Mouse (Mus musculus) right cerebral cortex, postnatal 10 days (tissue): ENCODE results near the gene Saxo1.

Experiments
- DNase-seq, 2 experiments: peaks; one replicate each; pipeline ENCODE4 v3.0.0; 2021; ENCODE audit warnings: low spot score in 2 of 2

Saxo1 gene

DNA sequence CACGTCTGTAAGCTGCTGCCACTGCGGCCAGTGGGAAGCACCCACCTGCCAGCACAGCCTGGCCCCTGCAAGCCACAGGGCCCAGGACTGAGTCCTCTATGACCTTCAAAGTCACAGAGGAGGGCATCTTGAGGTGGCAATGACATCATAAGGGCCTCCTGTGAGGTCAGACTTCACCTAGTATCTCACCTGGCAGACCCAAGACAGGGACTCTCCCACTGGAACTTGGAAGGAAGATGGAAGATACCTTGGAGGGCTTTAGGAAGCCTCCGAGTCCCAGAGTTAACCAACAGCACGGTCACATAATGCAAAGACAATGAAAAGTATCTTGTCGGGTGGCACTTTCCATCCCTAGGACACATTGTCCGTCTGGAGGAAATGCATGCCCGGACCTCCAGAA, at the start of gene Saxo1:
Gene Saxo1, minus strand, starts transcription at position 101 of the 400 bp plus-strand sequence.
- DNase-seq: no peak

DNA sequence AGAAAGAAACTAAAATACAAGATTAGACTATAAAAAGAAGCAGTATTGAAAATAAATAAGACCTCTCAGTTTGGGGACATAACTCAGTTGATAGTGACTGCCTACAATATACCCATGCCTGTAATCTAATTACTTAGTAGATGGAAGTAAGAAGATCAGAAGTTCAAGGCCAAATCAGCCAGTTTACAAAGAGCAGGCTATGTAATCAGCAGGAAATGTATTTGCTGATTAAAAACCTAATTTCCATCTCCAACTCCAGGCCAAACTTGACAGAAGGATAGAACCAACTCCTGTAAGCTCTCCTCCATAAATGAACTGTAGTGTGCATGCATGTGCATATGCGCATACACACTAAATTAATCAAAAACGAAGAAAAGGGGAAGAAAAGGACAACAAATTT, 33.2 kb upstream of the Saxo1 start:
- DNase-seq: no peak

DNA sequence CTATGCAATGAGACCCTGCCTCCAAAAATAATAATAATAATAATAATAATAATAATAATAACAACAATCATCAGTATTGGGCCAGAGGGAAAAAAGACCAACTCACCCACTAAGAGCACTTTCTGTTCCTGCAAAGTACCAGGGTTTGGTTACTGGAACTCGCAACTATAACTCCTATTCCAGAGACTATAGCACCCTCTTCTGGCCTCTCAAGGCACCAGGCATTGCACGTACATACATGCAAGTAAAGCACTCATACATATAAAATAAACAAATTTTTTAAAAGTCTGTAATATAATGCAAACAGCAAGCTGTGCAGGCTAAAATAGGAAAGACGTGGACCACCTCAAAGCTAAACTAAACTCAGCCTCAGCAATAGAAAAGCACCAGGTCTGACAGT, 30.1 kb upstream of the Saxo1 start:
- no peak for DNase-seq

DNA sequence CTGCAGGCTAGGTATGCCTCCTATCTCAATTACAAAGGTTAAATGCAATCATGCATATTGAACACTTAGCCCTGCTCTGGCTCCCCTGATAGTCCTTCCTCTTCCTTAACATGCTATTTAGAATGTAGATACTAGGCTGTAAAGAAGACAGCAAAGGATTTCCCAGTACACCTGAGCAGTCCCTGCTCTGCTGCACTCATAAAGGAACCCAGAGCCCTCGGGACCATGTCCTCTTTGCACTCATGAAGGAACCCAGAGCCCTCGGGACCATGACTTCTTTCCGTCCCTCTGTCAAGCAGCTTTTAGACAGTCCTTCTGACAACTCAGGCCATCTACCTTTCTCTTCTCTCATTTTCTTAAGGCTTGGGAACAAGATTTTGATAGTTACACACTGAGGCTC, 22.5 kb upstream of the Saxo1 start:
- DNase-seq: no peak

DNA sequence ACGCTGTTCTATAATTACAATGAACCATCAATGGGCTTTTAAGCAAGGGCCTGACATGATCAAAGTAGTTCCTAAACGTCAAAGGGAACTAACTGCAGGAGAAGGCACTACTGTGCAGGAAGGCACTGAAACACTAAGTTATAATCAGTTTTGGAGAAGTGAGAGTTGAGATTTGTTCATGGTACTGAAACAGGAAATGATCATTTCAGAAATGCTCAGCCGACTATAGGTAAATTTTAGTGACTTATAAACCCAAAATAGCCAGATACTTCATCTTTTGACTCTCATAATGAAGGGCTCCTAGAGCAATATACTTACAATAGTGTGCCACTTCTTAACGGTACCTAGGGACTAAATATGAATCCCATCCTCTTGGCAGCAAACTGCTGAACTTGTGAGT, 21.9 kb upstream of the Saxo1 start:
- no peak for DNase-seq

DNA sequence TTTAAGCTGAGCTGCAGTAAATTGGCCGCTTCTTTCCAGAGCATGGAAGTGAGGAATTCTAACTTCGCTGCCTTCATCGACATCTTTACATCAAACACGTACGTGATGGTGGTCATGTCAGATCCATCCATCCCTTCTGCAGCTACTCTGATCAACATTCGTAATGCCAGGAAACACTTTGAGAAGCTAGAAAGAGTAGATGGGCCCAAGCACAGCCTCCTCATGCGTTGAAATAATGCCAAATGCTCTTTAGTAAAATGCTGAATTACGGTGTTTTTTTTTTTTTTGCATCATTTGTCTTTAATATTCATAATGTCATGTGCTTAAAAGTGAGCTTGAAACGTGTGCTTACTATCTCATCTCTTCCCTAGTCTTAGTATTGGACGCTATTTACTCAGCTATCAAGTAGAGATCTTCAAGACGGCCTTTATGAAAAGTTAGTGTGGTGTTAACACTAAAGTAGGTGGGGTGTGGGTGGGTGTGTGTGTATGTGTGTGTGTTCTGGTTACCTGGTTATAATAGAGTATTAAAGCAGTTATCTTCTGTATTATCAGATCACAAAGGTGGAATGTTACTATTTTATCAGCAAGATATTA, 18.6 kb upstream of the Saxo1 start:
- no peak for DNase-seq

DNA sequence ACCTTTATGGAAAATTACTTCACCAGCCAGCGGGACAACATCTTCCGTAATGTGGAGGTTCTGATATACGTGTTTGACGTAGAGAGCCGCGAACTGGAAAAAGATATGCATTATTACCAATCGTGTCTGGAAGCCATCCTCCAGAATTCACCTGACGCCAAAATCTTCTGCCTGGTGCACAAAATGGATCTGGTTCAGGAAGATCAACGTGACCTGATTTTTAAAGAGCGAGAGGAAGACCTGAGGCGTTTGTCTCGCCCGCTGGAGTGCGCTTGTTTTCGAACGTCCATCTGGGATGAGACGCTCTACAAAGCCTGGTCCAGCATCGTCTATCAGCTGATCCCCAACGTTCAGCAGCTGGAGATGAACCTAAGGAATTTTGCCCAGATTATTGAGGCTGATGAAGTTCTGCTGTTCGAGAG, 18.0 kb upstream of the Saxo1 start:
- DNase-seq: peak; percentile 35 to 51

DNA sequence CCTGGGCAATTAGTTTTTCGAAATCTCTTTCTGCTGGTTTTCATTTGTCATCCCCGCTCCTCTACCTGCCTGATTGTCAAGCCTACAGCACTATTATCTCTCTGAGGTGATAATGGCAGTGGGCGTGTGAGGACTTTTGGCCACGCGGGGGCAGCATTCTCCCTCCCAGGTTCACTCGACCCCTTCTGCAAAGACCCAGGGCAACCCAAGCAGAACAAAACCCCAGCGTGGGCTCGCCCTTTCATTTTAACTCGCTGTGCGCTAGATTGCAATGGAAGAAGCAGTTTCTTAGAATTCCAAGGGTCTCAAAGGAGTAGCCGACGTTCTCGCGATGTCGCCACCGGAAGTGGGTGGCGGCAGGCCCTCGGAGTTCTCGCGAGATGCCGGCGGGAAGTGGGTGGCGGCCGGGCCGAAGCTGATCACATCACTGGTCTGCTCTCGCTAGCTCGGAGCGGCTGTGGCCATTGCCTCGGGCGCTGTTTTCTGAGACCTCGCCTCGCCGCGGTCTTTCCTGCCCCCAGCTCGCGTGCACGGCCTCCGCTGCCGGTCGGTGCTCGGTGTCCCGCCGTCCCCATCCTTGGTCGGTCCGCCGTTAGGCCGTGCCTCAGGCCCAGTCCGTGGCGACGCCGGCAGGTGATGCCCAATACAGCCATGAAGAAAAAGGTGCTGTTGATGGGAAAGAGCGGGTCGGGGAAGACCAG, 17.3 kb upstream of the Saxo1 start, which contains the start of gene Rraga:
Gene Rraga, plus strand, starts transcription at position 386 of the 701 bp plus-strand sequence.
- peak; percentile 98 for DNase-seq

DNA sequence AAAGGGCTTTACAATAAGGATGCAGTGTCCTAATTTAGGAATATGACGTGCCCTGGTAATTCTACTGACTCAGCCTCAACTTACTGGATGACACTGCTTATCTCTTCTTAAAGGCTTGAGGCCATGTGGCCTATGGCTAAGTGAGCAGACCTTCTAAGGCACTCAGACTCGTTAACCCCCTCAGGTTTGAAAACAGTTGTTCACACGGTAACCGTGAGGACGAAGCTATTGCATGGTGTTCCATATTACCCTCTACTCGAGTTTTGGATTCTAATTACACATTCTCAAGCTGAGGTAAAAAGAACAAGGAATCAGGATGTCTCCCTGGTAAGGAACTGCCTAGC, 16.8 kb upstream of the Saxo1 start:
- no peak for DNase-seq

DNA sequence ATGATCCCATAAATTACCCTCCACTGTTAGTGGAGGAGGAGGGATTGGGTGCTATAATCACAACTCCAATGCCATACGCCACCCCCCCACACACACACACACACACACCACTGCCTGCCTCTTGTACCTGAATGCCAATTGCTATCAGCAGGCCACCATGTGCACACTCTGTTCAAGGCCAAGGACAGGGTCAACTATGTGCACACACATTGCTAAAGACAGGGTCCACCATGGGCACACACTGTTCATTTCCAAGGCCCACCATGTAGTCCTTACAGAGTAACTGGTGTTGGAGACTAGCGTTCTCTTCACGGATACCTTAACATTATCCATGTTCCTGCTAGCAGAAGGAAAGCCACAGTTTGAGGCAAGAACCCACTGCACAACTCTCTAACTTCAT, 2.9 kb upstream of the Saxo1 start:
- no peak for DNase-seq

DNA sequence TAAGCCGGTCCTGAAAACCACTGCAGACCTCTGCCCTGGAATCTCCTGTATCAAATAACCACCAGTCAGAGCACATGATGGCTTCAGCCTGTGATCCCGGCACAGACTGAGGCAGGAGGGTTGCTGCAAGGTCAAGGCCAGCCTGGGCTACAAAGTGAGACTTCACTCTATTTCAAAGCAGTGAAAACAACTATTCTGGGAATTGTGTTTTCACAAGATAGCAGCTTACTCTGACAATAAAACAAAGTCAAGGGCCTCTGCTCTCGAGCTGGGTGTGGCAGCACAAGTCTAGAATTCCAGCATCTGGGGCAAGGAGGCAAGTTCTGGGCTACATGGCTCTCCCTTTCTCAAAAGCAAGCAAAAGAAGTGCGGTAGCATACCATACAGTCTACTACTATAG, 878 bp upstream of the Saxo1 start:
- no peak for DNase-seq

DNA sequence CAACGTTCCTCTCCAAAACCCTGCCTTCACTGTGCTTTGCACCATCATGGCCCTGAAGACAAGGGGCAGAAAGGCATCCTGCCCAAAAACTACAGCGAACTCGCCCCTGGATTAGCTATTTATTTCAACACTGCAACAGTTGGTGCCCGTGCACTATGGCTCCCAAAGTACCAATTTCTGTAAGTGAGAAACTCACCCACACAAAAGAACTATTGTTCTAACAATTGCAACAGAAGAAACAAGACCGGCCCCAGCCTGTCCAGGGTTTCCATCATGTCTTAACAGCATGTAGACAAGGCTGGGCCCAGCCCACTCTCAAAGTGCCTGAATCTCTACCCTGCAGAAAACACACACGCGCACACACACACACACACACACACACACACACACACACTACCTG, 757 bp downstream of the Saxo1 start:
- DNase-seq: no peak

DNA sequence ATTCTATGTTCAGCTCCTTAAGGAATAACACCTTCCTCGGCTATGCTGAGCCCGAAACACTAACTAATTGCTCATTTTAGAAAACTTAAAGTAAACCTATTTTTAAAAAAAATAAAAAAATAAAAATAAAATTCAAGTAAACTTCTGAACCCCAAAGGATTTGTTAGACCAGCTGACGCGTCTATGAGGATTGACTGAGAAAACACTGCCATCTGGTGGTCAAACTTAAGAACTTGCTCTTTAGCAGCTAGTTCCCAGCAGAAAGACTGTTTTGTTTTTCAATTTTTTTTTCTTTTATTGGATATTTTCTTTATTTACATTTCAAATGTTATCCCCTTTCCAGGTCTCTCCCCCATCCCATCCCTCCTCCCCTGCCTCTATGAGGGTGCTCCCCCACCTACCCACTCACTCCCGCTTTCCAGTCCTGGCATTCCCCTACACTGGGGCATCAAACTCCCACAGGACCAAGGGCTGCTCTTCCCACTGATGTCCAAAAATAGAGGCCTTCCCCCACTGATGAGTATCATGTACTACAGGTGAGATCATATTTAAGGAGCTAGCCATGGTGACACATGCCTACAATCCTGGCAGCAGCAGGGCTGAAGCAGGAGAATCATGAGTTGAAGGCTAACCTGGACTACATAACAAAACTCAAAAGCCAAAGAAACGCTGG, 3.0 kb downstream of the Saxo1 start:
- peak in 1 of 2 experiments; percentile 33 for DNase-seq

DNA sequence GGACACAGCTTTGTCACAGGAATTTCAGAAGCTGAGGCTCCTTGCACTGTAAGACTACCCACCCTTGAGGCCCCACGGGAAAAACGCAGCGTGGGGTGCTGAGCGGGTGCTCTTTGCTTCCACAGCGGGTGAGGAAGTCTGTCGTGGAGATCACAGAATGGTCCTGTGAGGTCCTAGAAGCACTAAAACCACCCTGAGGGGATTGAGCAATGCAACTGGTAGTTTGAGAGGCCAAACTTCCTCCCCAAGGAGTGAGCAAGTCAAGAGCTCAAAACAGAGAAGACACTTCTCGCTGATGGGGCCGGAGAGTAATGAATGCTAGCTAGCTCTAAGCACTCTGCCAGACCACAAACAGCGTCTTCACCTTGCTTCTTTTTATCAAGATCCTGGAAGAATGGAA, 9.8 kb downstream of the Saxo1 start:
- DNase-seq: no peak

DNA sequence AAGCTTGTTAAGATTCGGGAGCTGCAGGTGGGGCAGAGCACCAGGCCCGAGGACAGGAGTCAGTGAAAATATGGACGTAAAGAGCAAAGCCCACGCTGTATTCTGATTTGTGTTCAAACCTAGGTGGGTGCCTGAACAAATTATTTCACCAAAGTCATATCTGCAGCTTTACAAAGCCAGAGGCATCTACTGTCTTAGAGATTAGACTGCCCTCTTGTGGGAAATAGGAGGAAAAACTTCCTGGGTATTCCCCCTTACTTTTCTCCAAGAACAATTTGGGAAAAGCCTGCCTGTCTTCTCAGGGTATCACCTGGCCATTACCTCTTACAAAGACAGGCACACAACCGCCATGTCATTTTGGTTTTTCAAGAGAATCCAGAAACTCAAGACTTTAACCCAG, 12.5 kb downstream of the Saxo1 start:
- no peak for DNase-seq

DNA sequence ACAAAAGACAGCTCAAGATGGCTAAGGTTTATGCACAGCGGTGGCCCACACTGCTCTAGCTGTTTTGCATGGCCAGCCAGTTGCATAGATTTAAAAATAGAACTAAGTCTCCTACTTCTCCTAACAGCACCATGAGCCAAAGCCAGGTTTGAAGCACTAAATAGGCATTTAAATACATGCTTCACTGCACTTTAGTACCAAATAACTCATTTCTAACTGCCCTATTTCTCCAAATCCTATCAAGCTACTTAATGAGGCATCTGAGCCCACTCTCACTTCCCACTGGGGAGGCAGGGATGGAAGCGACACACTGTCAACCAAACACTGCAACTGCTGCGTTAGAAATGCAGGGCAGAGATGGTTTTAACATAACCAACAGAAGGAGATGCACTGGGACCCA, 14.1 kb downstream of the Saxo1 start:
- DNase-seq: no peak

DNA sequence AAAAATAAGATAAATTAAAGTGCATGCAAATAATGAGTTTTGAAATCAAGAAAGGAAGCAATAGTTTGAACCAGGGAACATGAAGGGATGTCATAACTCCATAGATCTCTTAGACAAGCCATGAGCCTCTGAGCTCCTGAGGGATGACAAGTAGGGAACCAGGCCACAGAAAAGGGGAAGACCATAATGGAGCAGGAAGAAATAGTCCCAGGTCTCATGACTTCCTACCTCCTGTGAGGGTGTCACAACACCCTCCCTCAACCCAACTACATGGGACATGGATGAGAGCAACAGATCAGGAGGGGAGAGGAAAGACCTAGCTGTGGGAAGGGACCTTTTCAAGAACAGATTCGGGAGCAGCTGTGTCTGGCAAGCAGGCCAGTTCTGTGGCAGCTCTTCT, 16.6 kb downstream of the Saxo1 start:
- DNase-seq: no peak

DNA sequence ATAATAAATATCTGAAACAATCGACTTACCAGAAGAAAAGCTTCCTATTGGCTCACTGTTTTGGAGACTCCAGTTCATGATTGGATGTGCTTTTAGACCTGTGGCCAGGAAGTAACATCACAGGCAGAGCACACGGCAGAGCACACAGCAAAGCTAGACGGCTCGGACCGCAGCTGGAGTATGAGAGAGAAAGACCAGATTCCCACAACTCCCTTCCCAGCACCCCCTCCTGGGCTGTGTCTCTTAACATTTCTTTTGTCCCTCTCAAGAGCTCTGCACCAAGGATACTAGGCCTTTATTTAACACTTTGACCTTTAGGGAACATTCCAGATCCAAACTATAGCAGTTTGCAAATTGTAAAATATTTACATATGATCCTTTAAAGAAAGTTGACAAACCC, 19.2 kb downstream of the Saxo1 start:
- DNase-seq: no peak

DNA sequence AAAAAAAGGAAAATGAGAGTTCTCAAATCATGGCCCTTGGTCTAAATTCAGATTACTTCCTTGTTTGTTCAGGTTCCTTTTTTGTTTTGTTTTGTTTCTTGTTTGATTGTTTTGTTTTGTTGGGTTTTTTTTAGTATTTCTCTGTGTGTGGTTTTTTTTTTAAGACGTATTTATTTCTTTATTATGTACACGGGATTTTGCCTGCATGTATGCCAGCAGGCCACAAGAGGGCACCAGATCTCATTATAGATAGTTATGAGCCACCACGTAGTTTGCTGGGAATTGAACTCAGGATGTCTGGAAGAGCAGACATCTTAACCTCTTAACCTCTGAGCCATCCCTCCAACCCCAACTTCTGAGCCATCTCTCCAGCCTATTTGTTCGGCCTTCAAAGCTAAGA, 20.2 kb downstream of the Saxo1 start:
- DNase-seq: peak in 1 of 2 experiments; percentile 41

DNA sequence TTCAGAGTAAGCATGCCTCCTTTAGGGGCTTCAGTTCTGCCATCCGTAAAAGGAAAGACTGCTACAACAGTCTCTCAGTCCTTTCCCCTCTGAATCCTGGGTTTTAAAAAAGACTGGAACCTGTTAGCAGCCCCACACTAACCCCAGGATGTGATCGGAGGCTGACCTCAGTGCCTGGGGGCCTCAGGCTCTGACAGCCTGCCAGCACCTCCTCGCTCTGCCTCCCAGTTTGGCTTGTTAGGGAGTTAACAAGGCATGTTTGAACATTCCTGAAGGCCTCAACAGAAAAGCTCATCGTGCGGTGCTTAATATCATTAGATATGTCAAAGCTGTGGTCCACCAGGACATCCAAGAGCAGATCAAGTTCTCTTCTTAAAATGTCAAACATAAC, 24.0 kb downstream of the Saxo1 start:
- no peak for DNase-seq

DNA sequence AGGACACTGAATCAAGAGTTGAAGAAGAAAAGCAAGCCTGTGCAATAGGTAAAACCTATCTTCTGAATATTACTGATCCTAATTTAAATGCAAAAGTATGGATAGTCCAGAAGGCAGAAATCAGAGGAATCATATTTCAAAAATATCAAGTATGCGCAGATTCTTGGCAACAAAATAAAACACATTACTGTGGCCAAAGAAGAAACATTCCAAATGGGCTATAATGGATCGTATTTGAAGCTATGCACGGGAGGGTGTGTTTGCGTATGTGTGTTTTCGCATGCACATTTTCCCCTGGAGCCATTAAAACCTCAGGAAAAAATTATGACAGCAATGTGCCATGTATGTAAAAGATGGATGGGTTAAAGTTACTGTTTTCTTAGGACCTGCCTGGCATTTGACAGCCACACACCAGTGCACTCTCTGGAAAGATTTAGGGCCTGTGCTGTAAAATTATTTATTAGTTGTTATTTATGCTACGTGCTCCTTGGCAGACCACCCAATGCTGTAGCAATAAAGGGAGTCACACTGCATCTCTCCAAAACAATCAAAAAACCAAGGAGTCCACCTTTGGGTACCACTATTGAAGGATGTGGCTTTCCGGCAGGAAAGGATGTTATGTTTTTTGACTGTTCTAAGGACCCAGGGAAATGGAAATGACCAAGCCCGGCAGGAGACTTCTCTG, 24.6 kb downstream of the Saxo1 start:
- DNase-seq: no peak

DNA sequence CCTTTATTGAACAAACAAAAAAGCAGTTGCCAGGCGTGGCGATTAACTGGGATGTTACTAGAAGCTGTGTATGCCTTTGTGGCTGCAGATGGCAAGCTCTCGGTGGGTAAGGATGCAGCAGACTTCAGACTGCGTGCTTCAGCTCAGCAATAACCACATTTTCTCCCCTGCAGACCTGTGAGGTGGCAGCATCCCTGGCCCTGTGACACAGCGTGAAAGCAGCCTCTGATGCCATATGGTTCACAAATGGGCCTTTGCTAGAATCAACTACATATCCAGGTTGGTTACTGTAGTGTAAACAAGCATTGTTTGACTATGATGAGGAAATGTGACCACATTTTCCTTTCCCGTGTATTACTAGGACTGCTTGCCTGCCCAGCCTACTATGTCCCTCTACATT, 29.0 kb downstream of the Saxo1 start:
- DNase-seq: no peak
